Mouse (Mus musculus) left cerebral cortex, postnatal 14 days (tissue): ENCODE results near the gene Ap1ar. TPM values are rescaled to one million over a fixed set of nuclear protein-coding genes. Genes with fewer than 3 reads are reported as not detected.
A peak's percentile ranks its signal among the peaks of the same experiment; 100 is the strongest.

Experiments used
- DNase-seq, 2 experiments: peaks; one replicate each; pipeline ENCODE4 v3.0.0; 2021 to 2022; ENCODE audit warnings: low spot score in 2 of 2, mixed read lengths in 1 of 2
- intact Hi-C: fragments of 180-260 bp; cut with DNase I; formaldehyde crosslinking; loops from one replicate; pipeline ENCODE4 v1.15.1; 2025
- total RNA-seq, 2 experiments: library from RNA; stranded (reverse); gene quantifications; 2 replicates each; pipeline ENCODE4 v1.2.3; 2021

Gene Ap1ar
- total RNA-seq, 2 experiments from 2014 or later: 71.3 to 74.1 TPM

- intact Hi-C loops: no loop called here
- DNase-seq: peak; percentile 53 to 59
Observed at GRCm38 (mm10) chr3:127780021-127780644, 57.2 kb downstream of the Ap1ar start, which contains the start of gene Alpk1. Alpk1 (minus strand) TSS chr3:127780527.

- intact Hi-C loops: no loop called here
Observed at GRCm38 (mm10) chr3:127769146-127769545, 68.2 kb downstream of the Ap1ar start.

GRCm38 (mm10) chr3:127765971-127766370, 71.4 kb downstream of the Ap1ar start:
- DNase-seq: no peak
- intact Hi-C loops: no loop called here

More at GRCm38 (mm10) chr3:127769146-127769545, 68.2 kb downstream of the Ap1ar start:
- DNase-seq: no peak

GRCm38 (mm10) chr3:127764541-127764940, 72.8 kb downstream of the Ap1ar start:
- DNase-seq: no peak
- intact Hi-C loops: no loop called here

GRCm38 (mm10) chr3:127763076-127763612, 74.2 kb downstream of the Ap1ar start:
- DNase-seq: peak; percentile 59 to 70
- intact Hi-C loops: loop anchor here (2.0 kb wide), 1 partner anchor 190 kb away; no protein-coding TSS in a partner anchor

GRCm38 (mm10) chr3:127762403-127762802, 74.9 kb downstream of the Ap1ar start:
- DNase-seq: no peak

GRCm38 (mm10) chr3:127759212-127759611, 78.1 kb downstream of the Ap1ar start:
- intact Hi-C loops: loop anchor here (2.0 kb wide), 2 partner anchors 134 to 186 kb away; no protein-coding TSS in a partner anchor
- peak; percentile 53 to 72 for DNase-seq

More at GRCm38 (mm10) chr3:127762403-127762802, 74.9 kb downstream of the Ap1ar start:
- intact Hi-C loops: loop anchor here (2.0 kb wide), 1 partner anchor 190 kb away; no protein-coding TSS in a partner anchor

GRCm38 (mm10) chr3:127758806-127759205, 78.5 kb downstream of the Ap1ar start:
- DNase-seq: no peak
- intact Hi-C loops: loop anchor here (2.0 kb wide), 2 partner anchors 134 to 186 kb away; no protein-coding TSS in a partner anchor

- DNase-seq: no peak
- intact Hi-C loops: loop anchor here (2.0 kb wide), 2 partner anchors 133 to 185 kb away; no protein-coding TSS in a partner anchor
Observed at GRCm38 (mm10) chr3:127757886-127758301, 79.4 kb downstream of the Ap1ar start.

Other genes with a start within 250 kb of the Ap1ar start
- gene Neurog2, start 204.4 kb downstream of the Ap1ar start, total RNA-seq: under 1 TPM; 0.35 to 0.53 TPM
- 1 to 10 TPM; 3.9 to 4.9 TPM for gene Alpk1, start 57.0 kb downstream of the Ap1ar start, total RNA-seq
- 1 to 10 TPM; 3.8 to 6.3 TPM for gene Tifa, start 47.7 kb downstream of the Ap1ar start, total RNA-seq
- gene Fam241a, start 58.8 kb upstream of the Ap1ar start, total RNA-seq: 1 to 10 TPM; 4.2 to 4.8 TPM